Mouse (Mus musculus): ENCODE measurements at regions not wholly inside any gene's neighbourhood (a gene's known extent, or its start where the extent isn't known, plus 50 kb on each side); places are given as distances from the start of the nearest gene placed in this dataset.
A peak's percentile ranks its signal among the peaks of the same experiment; 100 is the strongest.

GRCm38 (mm10) chr8:24335709-24336108, 389.9 kb downstream of the Adam3 start:
- no peaks in the 10 kb centered on the region for H3K9me3 ChIP-seq (ENCODE audit: control insufficient read depth, low read length)
- peaks cover 4% of the 10 kb centered on the region; the same call in 1 of the 2 replicates for H3K4me1 ChIP-seq (ENCODE audit: control insufficient read depth, insufficient read depth, low read length)
- H3K4me3 ChIP-seq (ENCODE audit: low read depth, low read length), result no peak overlapping the region
- H3K9ac ChIP-seq (replicated peaks; ENCODE audit: low read depth, low read length), result no peak overlapping the region
- no peaks in the 10 kb centered on the region for H3K27me3 ChIP-seq (ENCODE audit: control insufficient read depth, insufficient read depth, low read length)
- H3K36me3 ChIP-seq (ENCODE audit: control insufficient read depth, insufficient read depth, low read length), result no peaks in the 10 kb centered on the region
- no peak for ATAC-seq (ENCODE audit: low read depth)
- H3K27ac ChIP-seq (ENCODE audit: low read depth, low read length), result no peak overlapping the region
- H3K4me2 ChIP-seq (ENCODE audit: low read depth, low read length), result no peak overlapping the region
- WGBS, result 21% methylated on average over 5 of the region's 5 CpGs

- 81% methylated on average over 4 of the region's 4 CpGs for WGBS
- Histone ChIP-seq H3K27me3 (ENCODE audit: control insufficient read depth, insufficient read depth, low read length) (no peaks in the 10 kb centered on the region), H3K36me3 (ENCODE audit: control insufficient read depth, insufficient read depth, low read length) (no peaks in the 10 kb centered on the region)
These were observed 391.9 kb downstream of the Adam3 start for GRCm38 (mm10) chr8:24333705-24334104.

GRCm38 (mm10) chr8:24310893-24311292, 414.8 kb downstream of the Adam3 start:
- Histone ChIP-seq H3K9me3 (ENCODE audit: control insufficient read depth, low read length) (no peaks in the 10 kb centered on the region; the same call in 1 of the 2 replicates), H3K9ac (replicated peaks; ENCODE audit: low read depth, low read length) (no peak overlapping the region), H3K27me3 (ENCODE audit: control insufficient read depth, insufficient read depth, low read length) (no peaks in the 10 kb centered on the region), H3K4me2 (ENCODE audit: low read depth, low read length) (no peak overlapping the region), H3K27ac (ENCODE audit: low read depth, low read length) (no peak overlapping the region), H3K4me3 (ENCODE audit: low read depth, low read length) (no peak overlapping the region), H3K4me1 (ENCODE audit: control insufficient read depth, insufficient read depth, low read length) (no peaks in the 10 kb centered on the region), H3K36me3 (ENCODE audit: control insufficient read depth, insufficient read depth, low read length) (no peaks in the 10 kb centered on the region)
- no peak for ATAC-seq (ENCODE audit: low read depth)
- WGBS, result 60% methylated on average over 4 of the region's 4 CpGs

More at GRCm38 (mm10) chr8:24333705-24334104, 391.9 kb downstream of the Adam3 start:
- no peak overlapping the region for H3K4me3 ChIP-seq (ENCODE audit: low read depth, low read length)
- H3K4me1 ChIP-seq (ENCODE audit: control insufficient read depth, insufficient read depth, low read length), result peaks cover 4% of the 10 kb centered on the region; the same call in 1 of the 2 replicates
- H3K9ac ChIP-seq (replicated peaks; ENCODE audit: low read depth, low read length), result no peak overlapping the region
- no peaks in the 10 kb centered on the region for H3K9me3 ChIP-seq (ENCODE audit: control insufficient read depth, low read length)
- no peak overlapping the region for H3K27ac ChIP-seq (ENCODE audit: low read depth, low read length)
- no peak for ATAC-seq (ENCODE audit: low read depth)
- H3K4me2 ChIP-seq (ENCODE audit: low read depth, low read length), result no peak overlapping the region

DNA sequence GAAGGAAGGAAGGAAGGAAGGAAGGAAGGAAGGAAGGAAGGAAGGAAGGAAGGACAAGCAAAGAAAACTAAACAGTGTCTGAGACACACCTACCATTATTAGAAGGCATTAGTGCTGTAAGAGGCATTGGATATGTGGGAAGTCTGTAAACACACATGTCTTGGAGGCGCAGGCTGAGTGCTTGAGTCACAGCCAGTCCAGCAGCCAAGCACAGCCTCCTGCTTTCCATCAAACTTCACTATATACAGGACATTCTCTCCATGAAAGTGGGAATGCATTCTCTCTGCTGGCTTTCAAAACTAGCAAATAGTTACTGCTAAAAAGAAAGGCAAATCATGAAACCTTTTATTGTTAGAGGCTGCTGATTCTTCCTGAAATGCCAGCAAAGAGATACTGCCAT, 431.1 kb downstream of the Adam3 start:
- Histone ChIP-seq H3K36me3 (ENCODE audit: control insufficient read depth, insufficient read depth, low read length) (no peaks in the 10 kb centered on the region), H3K9me3 (ENCODE audit: control insufficient read depth, low read length) (no peaks in the 10 kb centered on the region), H3K4me1 (ENCODE audit: control insufficient read depth, insufficient read depth, low read length) (no peaks in the 10 kb centered on the region), H3K27ac (ENCODE audit: low read depth, low read length) (no peak overlapping the region), H3K9ac (replicated peaks; ENCODE audit: low read depth, low read length) (no peak overlapping the region), H3K27me3 (ENCODE audit: control insufficient read depth, insufficient read depth, low read length) (no peaks in the 10 kb centered on the region), H3K4me3 (ENCODE audit: low read depth, low read length) (no peak overlapping the region), H3K4me2 (ENCODE audit: low read depth, low read length) (no peak overlapping the region)
- ATAC-seq (ENCODE audit: low read depth), result no peak
- 79% methylated on average over 1 of the region's 1 CpGs for WGBS

- 53% methylated on average over 6 of the region's 6 CpGs for WGBS
- Histone ChIP-seq H3K27me3 (ENCODE audit: control insufficient read depth, insufficient read depth, low read length) (no peaks in the 10 kb centered on the region), H3K9ac (replicated peaks; ENCODE audit: low read depth, low read length) (no peak overlapping the region), H3K9me3 (ENCODE audit: control insufficient read depth, low read length) (no peaks in the 10 kb centered on the region), H3K4me1 (ENCODE audit: control insufficient read depth, insufficient read depth, low read length) (0 out of 2 replicates have a peak, but pooled peaks cover 5% of the 10 kb centered on the region), H3K36me3 (ENCODE audit: control insufficient read depth, insufficient read depth, low read length) (no peaks in the 10 kb centered on the region), H3K4me2 (ENCODE audit: low read depth, low read length) (no peak overlapping the region), H3K4me3 (ENCODE audit: low read depth, low read length) (no peak overlapping the region), H3K27ac (ENCODE audit: low read depth, low read length) (no peak overlapping the region)
- ATAC-seq (ENCODE audit: low read depth), result peak; percentile 58; the same call in 1 of the 2 replicates
These were observed 437.8 kb downstream of the Adam3 start for GRCm38 (mm10) chr8:24287861-24288260.

- WGBS, result 82% methylated on average over 2 of the region's 2 CpGs
- no peak for ATAC-seq (ENCODE audit: low read depth)
- H3K4me1 ChIP-seq (ENCODE audit: control insufficient read depth, insufficient read depth, low read length), result 0 out of 2 replicates have a peak, but pooled peaks cover 5% of the 10 kb centered on the region
- H3K4me2 ChIP-seq (ENCODE audit: low read depth, low read length), result no peak overlapping the region
- no peaks in the 10 kb centered on the region for H3K36me3 ChIP-seq (ENCODE audit: control insufficient read depth, insufficient read depth, low read length)
- H3K4me3 ChIP-seq (ENCODE audit: low read depth, low read length), result no peak overlapping the region
- H3K9ac ChIP-seq (replicated peaks; ENCODE audit: low read depth, low read length), result no peak overlapping the region
- no peaks in the 10 kb centered on the region for H3K9me3 ChIP-seq (ENCODE audit: control insufficient read depth, low read length)
- no peak overlapping the region for H3K27ac ChIP-seq (ENCODE audit: low read depth, low read length)
- H3K27me3 ChIP-seq (ENCODE audit: control insufficient read depth, insufficient read depth, low read length), result no peaks in the 10 kb centered on the region
These were observed 440.7 kb downstream of the Adam3 start for GRCm38 (mm10) chr8:24284966-24285365.

- H3K27me3 ChIP-seq (ENCODE audit: control insufficient read depth, insufficient read depth, low read length), result no peaks in the 10 kb centered on the region
- WGBS, result 55% methylated on average over 3 of the region's 3 CpGs
- no peak overlapping the region for H3K4me2 ChIP-seq (ENCODE audit: low read depth, low read length)
- H3K9ac ChIP-seq (replicated peaks; ENCODE audit: low read depth, low read length), result no peak overlapping the region
- H3K27ac ChIP-seq (ENCODE audit: low read depth, low read length), result no peak overlapping the region
- H3K9me3 ChIP-seq (ENCODE audit: control insufficient read depth, low read length), result no peaks in the 10 kb centered on the region
- 0 out of 2 replicates have a peak, but pooled peaks cover 5% of the 10 kb centered on the region for H3K4me1 ChIP-seq (ENCODE audit: control insufficient read depth, insufficient read depth, low read length)
- ATAC-seq (ENCODE audit: low read depth), result no peak
- H3K4me3 ChIP-seq (ENCODE audit: low read depth, low read length), result no peak overlapping the region
- H3K36me3 ChIP-seq (ENCODE audit: control insufficient read depth, insufficient read depth, low read length), result no peaks in the 10 kb centered on the region
These were observed 441.7 kb downstream of the Adam3 start for GRCm38 (mm10) chr8:24283901-24284405.

GRCm38 (mm10) chr8:24280296-24280695, 445.4 kb downstream of the Adam3 start:
- no peak overlapping the region for H3K27ac ChIP-seq (ENCODE audit: low read depth, low read length)

GRCm38 (mm10) chr8:24278391-24278790, 447.3 kb downstream of the Adam3 start:
- Histone ChIP-seq H3K4me2 (ENCODE audit: low read depth, low read length) (no peak overlapping the region), H3K27ac (ENCODE audit: low read depth, low read length) (no peak overlapping the region), H3K4me3 (ENCODE audit: low read depth, low read length) (no peak overlapping the region), H3K36me3 (ENCODE audit: control insufficient read depth, insufficient read depth, low read length) (no peaks in the 10 kb centered on the region), H3K9ac (replicated peaks; ENCODE audit: low read depth, low read length) (no peak overlapping the region), H3K9me3 (ENCODE audit: control insufficient read depth, low read length) (no peaks in the 10 kb centered on the region), H3K27me3 (ENCODE audit: control insufficient read depth, insufficient read depth, low read length) (no peaks in the 10 kb centered on the region), H3K4me1 (ENCODE audit: control insufficient read depth, insufficient read depth, low read length) (no peaks in the 10 kb centered on the region)
- no peak for ATAC-seq (ENCODE audit: low read depth)
- 85% methylated on average over 8 of the region's 8 CpGs for WGBS

More at GRCm38 (mm10) chr8:24280296-24280695, 445.4 kb downstream of the Adam3 start:
- no peaks in the 10 kb centered on the region for H3K27me3 ChIP-seq (ENCODE audit: control insufficient read depth, insufficient read depth, low read length)
- H3K9ac ChIP-seq (replicated peaks; ENCODE audit: low read depth, low read length), result no peak overlapping the region
- H3K4me1 ChIP-seq (ENCODE audit: control insufficient read depth, insufficient read depth, low read length), result no peaks in the 10 kb centered on the region
- no peak overlapping the region for H3K4me2 ChIP-seq (ENCODE audit: low read depth, low read length)
- no peaks in the 10 kb centered on the region for H3K9me3 ChIP-seq (ENCODE audit: control insufficient read depth, low read length)
- no peak for ATAC-seq (ENCODE audit: low read depth)
- H3K4me3 ChIP-seq (ENCODE audit: low read depth, low read length), result no peak overlapping the region
- WGBS, result 91% methylated on average over 4 of the region's 4 CpGs
- H3K36me3 ChIP-seq (ENCODE audit: control insufficient read depth, insufficient read depth, low read length), result no peaks in the 10 kb centered on the region

Measured in neural tube, embryonic 14.5 days (tissue).